Mouse (Mus musculus): Measurements from ENCODE around the gene Gcnt1. TPM values are rescaled to one million over a fixed set of nuclear protein-coding genes. Genes with fewer than 3 reads are reported as not detected.

The Gcnt1 gene
- polyA plus RNA-seq, 1 experiment from 2014 or later, result 6.2 TPM

- WGBS, result 86% methylated on average over 8 of the region's 8 CpGs
- no peaks in the 10 kb centered on the region for H3K9me3 ChIP-seq (replicated peaks)
- H3K4me2 ChIP-seq, result no peak overlapping the region
- H3K36me3 ChIP-seq, result no peaks in the 10 kb centered on the region
- H3K27me3 ChIP-seq, result no peaks in the 10 kb centered on the region
- no peak overlapping the region for H3K27ac ChIP-seq
- H3K4me3 ChIP-seq, result no peak overlapping the region
- H3K9ac ChIP-seq, result no peak overlapping the region
- ATAC-seq (replicated peaks; ENCODE audit: insufficient number of reproducible peaks, insufficient read depth, low FRiP score, low read depth), result no peak
- H3K4me1 ChIP-seq (replicated peaks), result no peaks in the 10 kb centered on the region
Measured at GRCm38 (mm10) chr19:17366364-17367090, 6.1 kb downstream of the Gcnt1 start.

GRCm38 (mm10) chr19:17364741-17365140 is 7.9 kb downstream of the Gcnt1 start:
- 41% methylated on average over 3 of the region's 3 CpGs for WGBS
- H3K36me3 ChIP-seq, result no peaks in the 10 kb centered on the region
- H3K4me1 ChIP-seq (replicated peaks), result no peaks in the 10 kb centered on the region
- ATAC-seq (replicated peaks; ENCODE audit: insufficient number of reproducible peaks, insufficient read depth, low FRiP score, low read depth), result no peak
- H3K9ac ChIP-seq, result no peak overlapping the region
- H3K27me3 ChIP-seq, result no peaks in the 10 kb centered on the region
- H3K27ac ChIP-seq, result no peak overlapping the region
- H3K4me3 ChIP-seq, result no peak overlapping the region
- H3K4me2 ChIP-seq, result no peak overlapping the region
- no peaks in the 10 kb centered on the region for H3K9me3 ChIP-seq (replicated peaks)

GRCm38 (mm10) chr19:17361181-17361580 is 11.5 kb downstream of the Gcnt1 start:
- no peak overlapping the region for H3K27ac ChIP-seq
- 43% methylated on average over 2 of the region's 2 CpGs for WGBS
- H3K4me3 ChIP-seq, result no peak overlapping the region
- H3K9ac ChIP-seq, result no peak overlapping the region
- no peaks in the 10 kb centered on the region for H3K9me3 ChIP-seq (replicated peaks)
- H3K36me3 ChIP-seq, result no peaks in the 10 kb centered on the region
- no peaks in the 10 kb centered on the region for H3K27me3 ChIP-seq
- H3K4me1 ChIP-seq (replicated peaks), result peaks cover 2% of the 10 kb centered on the region; the same call in 1 of the 2 replicates
- ATAC-seq (replicated peaks; ENCODE audit: insufficient number of reproducible peaks, insufficient read depth, low FRiP score, low read depth), result no peak
- H3K4me2 ChIP-seq, result no peak overlapping the region

- Histone ChIP-seq H3K4me1 (replicated peaks) (peaks cover 17% of the 10 kb centered on the region), H3K9ac (no peak overlapping the region), H3K9me3 (replicated peaks) (no peaks in the 10 kb centered on the region), H3K36me3 (no peaks in the 10 kb centered on the region), H3K27ac (no peak overlapping the region), H3K4me3 (no peak overlapping the region), H3K4me2 (no peak overlapping the region), H3K27me3 (no peaks in the 10 kb centered on the region)
- WGBS, result 71% methylated on average over 14 of the region's 14 CpGs
- no peak for ATAC-seq (replicated peaks; ENCODE audit: insufficient number of reproducible peaks, insufficient read depth, low FRiP score, low read depth)
Measured at GRCm38 (mm10) chr19:17359315-17359890, 13.2 kb downstream of the Gcnt1 start.

- peaks cover 19% of the 10 kb centered on the region for H3K4me1 ChIP-seq (replicated peaks)
- ATAC-seq (replicated peaks; ENCODE audit: insufficient number of reproducible peaks, insufficient read depth, low FRiP score, low read depth), result no peak
- H3K36me3 ChIP-seq, result no peaks in the 10 kb centered on the region
- H3K9me3 ChIP-seq (replicated peaks), result no peaks in the 10 kb centered on the region
- H3K27ac ChIP-seq, result no peak overlapping the region
- H3K4me3 ChIP-seq, result no peak overlapping the region
- no peak overlapping the region for H3K9ac ChIP-seq
- no peak overlapping the region for H3K4me2 ChIP-seq
- no peaks in the 10 kb centered on the region for H3K27me3 ChIP-seq
- WGBS, result 61% methylated on average over 3 of the region's 3 CpGs
Measured at GRCm38 (mm10) chr19:17357391-17357790, 15.3 kb downstream of the Gcnt1 start.

GRCm38 (mm10) chr19:17356932-17357331 is 15.7 kb downstream of the Gcnt1 start:
- Histone ChIP-seq H3K4me2 (peak overlapping the region; percentile 85), H3K9ac (no peak overlapping the region)
- 62% methylated on average over 6 of the region's 6 CpGs for WGBS

GRCm38 (mm10) chr19:17355950-17356867 is 16.4 kb downstream of the Gcnt1 start:
- Histone ChIP-seq H3K4me1 (replicated peaks) (peaks cover 21% of the 10 kb centered on the region), H3K36me3 (no peaks in the 10 kb centered on the region), H3K27ac (peak overlapping the region; percentile 39; the same call in 1 of the 2 replicates), H3K27me3 (no peaks in the 10 kb centered on the region), H3K9me3 (replicated peaks) (no peaks in the 10 kb centered on the region), H3K4me2 (peak overlapping the region; percentile 85), H3K9ac (peak overlapping the region; percentile 57), H3K4me3 (peak overlapping the region; percentile 70)
- ATAC-seq (replicated peaks; ENCODE audit: insufficient number of reproducible peaks, insufficient read depth, low FRiP score, low read depth), result peak; percentile 90
- WGBS, result 1% methylated on average over 50 of the region's 50 CpGs

More at GRCm38 (mm10) chr19:17356932-17357331, 15.7 kb downstream of the Gcnt1 start:
- H3K36me3 ChIP-seq, result no peaks in the 10 kb centered on the region
- no peak for ATAC-seq (replicated peaks; ENCODE audit: insufficient number of reproducible peaks, insufficient read depth, low FRiP score, low read depth)
- H3K27ac ChIP-seq, result no peak overlapping the region
- H3K27me3 ChIP-seq, result no peaks in the 10 kb centered on the region
- H3K4me1 ChIP-seq (replicated peaks), result peaks cover 19% of the 10 kb centered on the region
- H3K9me3 ChIP-seq (replicated peaks), result no peaks in the 10 kb centered on the region
- peak overlapping the region; percentile 70; the same call in 1 of the 2 replicates for H3K4me3 ChIP-seq

- Histone ChIP-seq H3K27me3 (no peaks in the 10 kb centered on the region), H3K4me1 (replicated peaks) (peaks cover 23% of the 10 kb centered on the region), H3K9ac (no peak overlapping the region), H3K9me3 (replicated peaks) (no peaks in the 10 kb centered on the region), H3K36me3 (no peaks in the 10 kb centered on the region), H3K4me3 (peak overlapping the region; percentile 70), H3K27ac (peak overlapping the region; percentile 40; the same call in 1 of the 2 replicates), H3K4me2 (peak overlapping the region; percentile 85)
- 16% methylated on average over 4 of the region's 4 CpGs for WGBS
- ATAC-seq (replicated peaks; ENCODE audit: insufficient number of reproducible peaks, insufficient read depth, low FRiP score, low read depth), result no peak
Measured at GRCm38 (mm10) chr19:17355361-17355760, 17.3 kb downstream of the Gcnt1 start.

GRCm38 (mm10) chr19:17354797-17355196 is 17.8 kb downstream of the Gcnt1 start:
- Histone ChIP-seq H3K4me3 (peak overlapping the region; percentile 70), H3K4me1 (replicated peaks) (peaks cover 23% of the 10 kb centered on the region), H3K9me3 (replicated peaks) (no peaks in the 10 kb centered on the region), H3K27ac (peak overlapping the region; percentile 40; the same call in 1 of the 2 replicates), H3K36me3 (no peaks in the 10 kb centered on the region), H3K4me2 (peak overlapping the region; percentile 85), H3K27me3 (no peaks in the 10 kb centered on the region), H3K9ac (no peak overlapping the region)
- WGBS, result 19% methylated on average over 4 of the region's 4 CpGs
- ATAC-seq (replicated peaks; ENCODE audit: insufficient number of reproducible peaks, insufficient read depth, low FRiP score, low read depth), result 0 out of 2 replicates have a peak, but pooled peaks have one; percentile 36

GRCm38 (mm10) chr19:17354362-17354761 is 18.3 kb downstream of the Gcnt1 start:
- no peaks in the 10 kb centered on the region for H3K36me3 ChIP-seq
- H3K9ac ChIP-seq, result no peak overlapping the region
- peak overlapping the region; percentile 70 for H3K4me3 ChIP-seq
- no peaks in the 10 kb centered on the region for H3K27me3 ChIP-seq
- peak overlapping the region; percentile 40; the same call in 1 of the 2 replicates for H3K27ac ChIP-seq
- 53% methylated on average over 4 of the region's 4 CpGs for WGBS
- H3K4me2 ChIP-seq, result peak overlapping the region; percentile 85
- no peak for ATAC-seq (replicated peaks; ENCODE audit: insufficient number of reproducible peaks, insufficient read depth, low FRiP score, low read depth)
- H3K4me1 ChIP-seq (replicated peaks), result peaks cover 23% of the 10 kb centered on the region
- H3K9me3 ChIP-seq (replicated peaks), result no peaks in the 10 kb centered on the region

GRCm38 (mm10) chr19:17353727-17354126 is 18.9 kb downstream of the Gcnt1 start:
- Histone ChIP-seq H3K27me3 (no peaks in the 10 kb centered on the region), H3K4me3 (no peak overlapping the region), H3K4me2 (no peak overlapping the region; the same call in 1 of the 2 replicates), H3K4me1 (replicated peaks) (peaks cover 23% of the 10 kb centered on the region), H3K9ac (no peak overlapping the region), H3K9me3 (replicated peaks) (no peaks in the 10 kb centered on the region), H3K36me3 (no peaks in the 10 kb centered on the region), H3K27ac (no peak overlapping the region)
- 82% methylated on average over 8 of the region's 8 CpGs for WGBS
- no peak for ATAC-seq (replicated peaks; ENCODE audit: insufficient number of reproducible peaks, insufficient read depth, low FRiP score, low read depth)

All from heart, embryonic 15.5 days (tissue).